Mouse (Mus musculus) hindbrain, postnatal 0 days (tissue): ENCODE results near the gene Ago1. TPM values are rescaled to one million over a fixed set of nuclear protein-coding genes. Genes with fewer than 3 reads are reported as not detected.

ENCODE experiments used
- ATAC-seq: fragments of 200-750 bp; cut with Nextera tagmentation; 2 replicates; pipeline ENCODE4 v1.8.0; 2017; ENCODE audit warnings: mild to moderate bottlenecking, moderate TSS enrichment, moderate library complexity
- DNase-seq: peaks from one replicate; pipeline ENCODE4 v3.0.0-alpha.2; 2015; ENCODE audit warnings: low spot score
- H3K27ac ChIP-seq: fragments of 300-500 bp; sonication (generic); 2 replicates; pipeline ENCODE4 v1.5.1; 2014; ENCODE audit warnings: mild to moderate bottlenecking
- H3K27me3 ChIP-seq: fragments of 300-500 bp; sonication (generic); 2 replicates; pipeline ENCODE4 v1.6.1; 2014; ENCODE audit warnings: low read length, mixed read lengths; ENCODE audit not compliant: insufficient read depth
- H3K36me3 ChIP-seq: fragments of 300-500 bp; sonication (generic); 2 replicates; pipeline ENCODE4 v1.6.1; 2014; ENCODE audit warnings: low read length, mixed read lengths; ENCODE audit not compliant: insufficient read depth
- H3K4me1 ChIP-seq: fragments of 300-500 bp; sonication (generic); 2 replicates; pipeline ENCODE4 v1.6.1; 2014; ENCODE audit warnings: antibody characterized with exemption, low read length, mixed read lengths; ENCODE audit not compliant: insufficient read depth
- H3K4me2 ChIP-seq: fragments of 300-500 bp; sonication (generic); 2 replicates; pipeline ENCODE4 v1.6.1; 2014; ENCODE audit warnings: low read depth, mild to moderate bottlenecking, low read length, moderate library complexity, mixed read lengths
- H3K4me3 ChIP-seq: fragments of 300-500 bp; sonication (generic); 2 replicates; pipeline ENCODE4 v1.5.1; 2014; ENCODE audit warnings: low read length
- H3K9ac ChIP-seq: fragments of 300-500 bp; sonication (generic); replicated peaks from 2 replicates; pipeline ENCODE4 v1.6.1; 2014; ENCODE audit warnings: mild to moderate bottlenecking, low read length, moderate library complexity, mixed read lengths
- H3K9me3 ChIP-seq: fragments of 300-500 bp; sonication (generic); 2 replicates; pipeline ENCODE4 v1.6.1; 2016; ENCODE audit warnings: low read length, mixed read lengths
- CTCF ChIP-seq: IDR thresholded peaks from 2 replicates; pipeline ENCODE4 v1.5.1; 2016; ENCODE audit warnings: antibody characterized with exemption, control low read depth, low read depth
- WGBS: fragments of 180-500 bp; shearing (Covaris S2); extraction: QIAGEN DNeasy Blood & Tissue Kit; methylation state at CpG from one replicate; pipeline ENCODE4 v1.1.7; 2014; 5-methylcytosine and 5-hydroxymethylcytosine counted together
- polyA plus RNA-seq: library from polyadenylated mRNA; unstranded; fragments of >200 nt; fragmentation: Nextera tagmentation; extraction: Ambion mirVana; gene quantifications from 2 replicates; pipeline ENCODE4 v1.2.1, GENCODE M21; 2015
- total RNA-seq: library from RNA; depleted of rRNA; stranded (reverse); fragments of >200 nt; gene quantifications from 2 replicates; pipeline ENCODE4 v1.2.3, GENCODE M21; 2014

Gene Ago1
- total and polyA plus RNA-seq, 2 experiments from 2014 or later = 6.5 to 42.2 TPM

DNA sequence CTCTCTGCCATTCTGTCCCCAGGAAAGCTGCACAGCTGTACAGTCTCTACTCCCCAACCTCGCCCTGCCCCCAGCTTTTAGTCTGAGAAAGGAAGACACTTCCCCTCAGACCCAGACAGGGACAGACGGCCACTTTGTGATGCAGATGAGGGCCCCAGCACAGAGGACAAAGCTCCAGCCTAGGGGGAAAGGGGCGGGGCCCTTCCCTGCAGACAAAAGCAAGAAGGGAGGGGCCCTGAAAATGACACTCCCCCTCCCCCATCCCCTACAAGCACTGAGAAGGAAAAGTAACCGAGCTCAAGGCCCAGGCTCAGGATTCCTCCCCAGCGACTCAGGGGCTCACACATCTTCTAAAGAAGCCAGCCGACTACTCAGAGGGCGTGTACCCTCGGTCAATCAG, 2.5 kb downstream of the Ago1 start:
- Histone ChIP-seq H3K9me3 (no peaks in the 10 kb centered on the region), H3K4me3 (peak overlapping the region; percentile 4), H3K27me3 (no peaks in the 10 kb centered on the region), H3K9ac (0 out of 2 replicates have a peak overlapping the region, but pooled peaks have one; percentile 2), H3K36me3 (no peaks in the 10 kb centered on the region), H3K27ac (peak overlapping the region; percentile 54; the same call in 1 of the 2 replicates), H3K4me1 (peaks cover 32% of the 10 kb centered on the region), H3K4me2 (peak overlapping the region; percentile 77)
- peak; percentile 59 for DNase-seq
- no peak for TF ChIP-seq CTCF
- 4% methylated on average over 8 of the region's 8 CpGs for WGBS
- ATAC-seq = peak; percentile 11; the same call in 1 of the 2 replicates

DNA sequence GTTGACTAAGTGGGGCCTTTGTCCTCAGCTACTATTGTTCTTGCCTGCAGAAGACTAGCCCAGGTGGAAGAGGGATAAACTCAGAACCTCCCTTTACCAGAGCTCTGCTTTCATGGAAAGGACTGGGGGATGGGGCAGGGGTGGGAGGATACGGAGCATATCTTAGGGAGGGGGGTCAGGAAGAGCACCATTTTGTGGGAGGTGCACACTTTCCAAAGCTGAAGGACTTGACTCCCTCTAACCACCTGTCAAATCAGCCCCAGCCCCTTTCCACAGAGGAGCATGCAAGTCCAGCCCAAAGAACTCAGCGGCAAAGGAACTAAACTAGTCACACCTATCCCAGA, 3.5 kb downstream of the Ago1 start:
- ATAC-seq (no peak), DNase-seq (no peak)
- Histone ChIP-seq H3K27ac (0 out of 2 replicates have a peak overlapping the region, but pooled peaks have one; percentile 54), H3K36me3 (peaks cover 1% of the 10 kb centered on the region), H3K4me2 (peak overlapping the region; percentile 77), H3K4me1 (peaks cover 32% of the 10 kb centered on the region), H3K4me3 (no peak overlapping the region), H3K9me3 (no peaks in the 10 kb centered on the region), H3K27me3 (no peaks in the 10 kb centered on the region), H3K9ac (no peak overlapping the region)
- no peak for TF ChIP-seq CTCF
- 7% methylated on average over 2 of the region's 2 CpGs for WGBS

DNA sequence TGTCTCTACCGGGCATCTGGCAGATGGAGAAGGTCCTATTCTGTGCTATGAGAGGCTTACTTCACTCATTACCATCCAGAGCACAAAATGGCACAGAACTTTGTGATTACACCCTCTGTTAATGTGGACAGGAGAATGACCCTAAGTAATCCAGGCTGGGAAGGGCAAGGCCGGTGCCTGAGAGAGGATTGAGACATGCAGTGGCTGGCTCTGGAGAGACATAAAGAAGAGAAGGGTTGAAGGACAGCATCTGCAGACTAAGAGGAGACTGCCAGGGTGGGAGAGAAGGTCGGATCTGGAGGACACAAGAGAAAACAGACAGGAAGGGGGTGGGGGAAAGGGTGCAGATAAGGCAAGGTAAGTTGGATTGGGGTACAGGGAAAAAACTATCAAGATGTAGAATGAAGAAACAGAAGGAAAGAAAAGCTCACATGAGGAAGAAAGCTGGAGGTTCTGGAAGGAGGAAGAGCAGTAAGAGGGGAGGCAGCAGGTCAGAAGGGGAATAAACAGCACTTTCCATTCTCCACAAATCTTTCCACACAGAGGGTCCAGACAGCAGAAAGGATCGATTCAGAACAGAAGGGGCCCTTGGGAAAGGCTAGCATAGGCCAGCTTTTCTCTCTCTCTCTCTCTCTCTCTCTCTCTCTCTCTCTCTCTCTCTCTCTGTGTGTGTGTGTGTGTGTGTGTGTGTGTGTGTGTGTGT, 4.0 kb downstream of the Ago1 start:
- Histone ChIP-seq H3K27me3 (no peaks in the 10 kb centered on the region), H3K4me2 (peak overlapping the region; percentile 77), H3K27ac (peak overlapping the region; percentile 20; the same call in 1 of the 2 replicates), H3K36me3 (peaks cover 6% of the 10 kb centered on the region), H3K4me1 (peaks cover 32% of the 10 kb centered on the region), H3K9ac (no peak overlapping the region), H3K4me3 (no peak overlapping the region), H3K9me3 (no peaks in the 10 kb centered on the region)
- DNase-seq = no peak
- no peak for TF ChIP-seq CTCF
- 9% methylated on average over 4 of the region's 4 CpGs for WGBS
- no peak for ATAC-seq

DNA sequence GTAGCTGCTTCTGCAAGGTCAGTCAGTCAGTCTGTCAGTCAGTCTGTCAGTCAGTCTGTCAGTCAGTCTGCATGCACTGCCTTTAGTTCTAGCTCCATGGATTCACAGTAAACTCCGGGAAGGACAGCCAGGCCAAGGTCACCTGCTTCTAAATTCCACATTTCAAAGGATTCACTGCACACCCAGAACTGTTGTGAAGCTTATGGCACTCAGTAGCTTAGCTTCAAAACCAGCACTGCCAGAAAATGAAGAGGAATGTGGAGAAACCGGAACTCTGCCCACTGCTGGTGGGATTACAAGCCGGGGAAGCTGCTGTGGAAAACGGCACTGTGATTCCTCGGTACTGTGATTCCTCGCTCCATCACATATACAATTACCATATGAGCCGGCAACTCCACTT, 12.9 kb downstream of the Ago1 start:
- H3K4me3 ChIP-seq = no peak overlapping the region
- no peak overlapping the region for H3K4me2 ChIP-seq
- ATAC-seq (no peak), DNase-seq (no peak)
- no peaks in the 10 kb centered on the region for H3K4me1 ChIP-seq
- no peaks in the 10 kb centered on the region for H3K27me3 ChIP-seq
- no peaks in the 10 kb centered on the region for H3K9me3 ChIP-seq
- no peak overlapping the region for H3K9ac ChIP-seq
- peaks cover 54% of the 10 kb centered on the region for H3K36me3 ChIP-seq
- 89% methylated on average over 7 of the region's 7 CpGs for WGBS
- no peak for TF ChIP-seq CTCF
- H3K27ac ChIP-seq = no peak overlapping the region

DNA sequence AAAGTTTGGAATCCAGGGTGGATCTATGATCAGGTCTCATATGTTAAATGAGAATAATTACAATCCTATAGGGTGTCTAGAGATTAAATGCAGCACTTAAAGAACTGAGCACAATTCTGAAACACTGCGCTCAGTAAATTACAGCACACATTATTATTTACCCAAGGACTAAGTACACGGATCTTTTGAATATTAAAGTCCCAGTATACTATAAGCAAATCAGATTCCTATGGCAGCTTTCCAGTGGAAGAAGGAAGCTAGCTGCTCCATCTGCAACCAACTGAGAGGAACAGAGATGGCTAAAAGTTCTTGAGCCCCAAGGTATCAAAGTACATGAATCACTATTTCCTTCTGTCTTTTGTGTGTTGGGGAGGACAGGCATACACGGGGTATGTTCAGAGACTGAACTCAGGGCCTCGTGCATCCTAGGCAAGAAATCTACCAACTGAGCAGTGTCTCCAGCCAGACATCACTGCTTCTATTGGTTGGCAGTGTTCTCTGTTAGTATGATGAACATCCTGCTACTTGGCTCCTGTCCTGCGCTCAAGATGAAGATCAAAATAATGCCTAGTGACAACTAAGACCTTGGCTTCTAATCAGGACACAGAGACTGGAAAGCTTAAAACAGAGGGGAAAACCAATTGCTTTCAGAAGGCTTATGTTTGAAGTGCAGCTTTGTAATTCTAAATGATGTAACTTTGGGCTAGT, 13.7 kb downstream of the Ago1 start:
- no peak for TF ChIP-seq CTCF
- H3K4me1 ChIP-seq = no peaks in the 10 kb centered on the region
- H3K9me3 ChIP-seq = no peaks in the 10 kb centered on the region
- H3K4me2 ChIP-seq = no peak overlapping the region
- H3K27me3 ChIP-seq = no peaks in the 10 kb centered on the region
- 85% methylated on average over 5 of the region's 5 CpGs for WGBS
- no peak overlapping the region for H3K4me3 ChIP-seq
- no peak for DNase-seq
- H3K36me3 ChIP-seq = peaks cover 51% of the 10 kb centered on the region
- H3K27ac ChIP-seq = no peak overlapping the region
- no peak overlapping the region for H3K9ac ChIP-seq
- ATAC-seq = no peak

DNA sequence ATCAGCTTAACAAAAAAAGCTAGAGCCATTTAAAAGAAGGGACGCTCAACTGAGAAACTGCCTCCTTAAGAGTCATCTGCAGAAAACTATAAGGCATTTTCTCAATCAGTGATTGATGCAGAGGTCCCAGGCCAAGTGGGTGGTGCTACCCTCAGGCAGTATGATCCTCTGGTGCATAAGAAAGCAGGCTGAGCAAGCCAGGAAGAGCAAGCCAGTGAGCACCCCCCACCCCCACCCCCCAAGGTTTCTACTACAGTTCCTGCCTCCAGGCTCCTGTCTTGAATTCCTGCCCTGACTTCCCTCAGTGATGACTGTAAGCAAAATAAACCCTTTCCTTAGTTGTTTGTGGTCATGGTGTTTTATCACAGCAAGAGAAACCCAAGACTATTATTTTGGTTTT, 18.1 kb downstream of the Ago1 start:
- DNase-seq (no peak), ATAC-seq (no peak)
- peaks cover 47% of the 10 kb centered on the region for H3K36me3 ChIP-seq
- WGBS = 80% methylated on average over 1 of the region's 1 CpGs
- no peak overlapping the region for H3K4me2 ChIP-seq
- H3K27ac ChIP-seq = no peak overlapping the region
- no peaks in the 10 kb centered on the region for H3K27me3 ChIP-seq
- no peaks in the 10 kb centered on the region for H3K4me1 ChIP-seq
- H3K9me3 ChIP-seq = no peaks in the 10 kb centered on the region
- no peak overlapping the region for H3K4me3 ChIP-seq
- no peak for TF ChIP-seq CTCF
- no peak overlapping the region for H3K9ac ChIP-seq

DNA sequence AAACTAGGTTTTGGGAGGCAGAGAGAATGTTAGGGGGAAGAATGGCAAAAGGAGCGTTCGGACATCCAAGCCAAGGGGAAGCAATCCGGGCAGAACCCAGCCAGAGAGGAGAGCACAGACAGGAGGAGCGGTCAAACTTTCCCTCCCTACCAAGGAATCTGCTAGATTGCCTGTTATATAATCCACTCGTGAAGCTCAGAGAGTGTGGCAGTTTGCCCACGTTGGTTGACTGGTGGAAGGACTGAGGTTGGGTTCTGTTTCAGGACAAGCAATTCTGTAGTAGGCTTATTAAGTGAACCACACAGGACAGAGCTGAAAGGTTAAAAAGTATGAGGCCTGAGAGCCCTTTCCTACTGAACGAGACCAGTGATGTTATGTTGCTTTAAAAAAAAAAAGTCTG, 21.3 kb downstream of the Ago1 start:
- Histone ChIP-seq H3K27ac (no peak overlapping the region), H3K9me3 (no peaks in the 10 kb centered on the region), H3K4me2 (no peak overlapping the region), H3K27me3 (no peaks in the 10 kb centered on the region), H3K9ac (no peak overlapping the region), H3K36me3 (peaks cover 49% of the 10 kb centered on the region), H3K4me3 (no peak overlapping the region), H3K4me1 (no peaks in the 10 kb centered on the region)
- TF ChIP-seq CTCF = no peak
- DNase-seq (no peak), ATAC-seq (no peak)
- 87% methylated on average over 7 of the region's 7 CpGs for WGBS
